In genomic region chr11:69758971-69759721, GRCm38 (mm10) we compare ENCODE assay signal across 8 mouse cellular contexts. TPM values are rescaled to one million over a fixed set of nuclear protein-coding genes. Genes with fewer than 3 reads are reported as not detected.
DNase-seq lines count a peak whose midpoint lies in the region; ATAC-seq and TF ChIP-seq lines count a peak whose summit lies in the region.

No protein-coding gene starts in this region.

- H3K27ac ChIP-seq in embryonic facial prominence, embryonic 10.5 days (replicated peaks), result peak overlapping the region; percentile 95
- H3K27ac ChIP-seq in intestine, postnatal 0 days (ENCODE audit: low read depth, low read length), result peak overlapping the region; percentile 96
- peak overlapping the region; percentile 98 for H3K27ac ChIP-seq in midbrain, embryonic 11.5 days (ENCODE audit: low read depth, low read length)

- H3K4me1 ChIP-seq in embryonic facial prominence, embryonic 10.5 days, result peaks cover 47% of the 10 kb centered on the region
- peaks cover 9% of the 10 kb centered on the region; the same call in 1 of the 2 replicates for H3K4me1 ChIP-seq in intestine, postnatal 0 days (replicated peaks; ENCODE audit: control insufficient read depth, insufficient read depth, low read length)
- H3K4me1 ChIP-seq in midbrain, embryonic 11.5 days (ENCODE audit: control insufficient read depth, insufficient read depth, low read length), result peaks cover 33% of the 10 kb centered on the region

- H3K4me3 ChIP-seq in embryonic facial prominence, embryonic 10.5 days, result peak overlapping the region; percentile 64
- peak overlapping the region; percentile 56 for H3K4me3 ChIP-seq in intestine, postnatal 0 days (ENCODE audit: low read depth, low read length)
- peak overlapping the region; percentile 48 for H3K4me3 ChIP-seq in midbrain, embryonic 11.5 days (ENCODE audit: low read depth, low read length)

- peak; percentile 74 to 79 for DNase-seq in spleen, adult 18-20 months
- no peak for DNase-seq in spleen, adult 12 weeks (ENCODE audit: low spot score)
- peak; percentile 95 for DNase-seq in embryonic facial prominence, embryonic 10.5 days (ENCODE audit: low spot score)
- peak; percentile 94 for DNase-seq in left cerebral cortex, postnatal 4 days
- DNase-seq in midbrain, embryonic 11.5 days (ENCODE audit: low spot score, missing footprints), result peak; percentile 98
- peak; percentile 70 to 74 for DNase-seq in spleen, postnatal 14 days (ENCODE audit: low spot score in 2 of 2)

- intact Hi-C loops in left cerebral cortex, postnatal 4 days (cut with DNase I), result loop anchor here (5.0 kb wide), 1 partner anchor 77 kb away; the partner anchor contains the start of gene Senp3

- no peak for TF ChIP-seq CTCF in intestine, postnatal 0 days (IDR thresholded peaks at IDR 0.05; ENCODE audit: low read depth)

- under 1% methylated on average over 37 of the region's 37 CpGs for WGBS in embryonic facial prominence, embryonic 10.5 days
- under 1% methylated on average over 37 of the region's 37 CpGs for WGBS in intestine, postnatal 0 days
- WGBS in midbrain, embryonic 11.5 days, result 0% methylated on average over 37 of the region's 37 CpGs

- peaks cover 13% of the 10 kb centered on the region; the same call in 1 of the 2 replicates for H3K36me3 ChIP-seq in embryonic facial prominence, embryonic 10.5 days (replicated peaks)
- H3K36me3 ChIP-seq in intestine, postnatal 0 days (ENCODE audit: control insufficient read depth, insufficient read depth), result no peaks in the 10 kb centered on the region
- no peaks in the 10 kb centered on the region for H3K36me3 ChIP-seq in midbrain, embryonic 11.5 days (ENCODE audit: control insufficient read depth, insufficient read depth, low read length)

- ATAC-seq in granulocyte monocyte progenitor cell, adult 5-6 weeks (replicated peaks; ENCODE audit: poor library complexity, severe bottlenecking), result peak; percentile 59
- ATAC-seq in intestine, postnatal 0 days, result peak; percentile 85
- ATAC-seq in midbrain, embryonic 11.5 days (ENCODE audit: low FRiP score), result peak; percentile 89

- no peaks in the 10 kb centered on the region for H3K9me3 ChIP-seq in embryonic facial prominence, embryonic 10.5 days
- H3K9me3 ChIP-seq in intestine, postnatal 0 days (ENCODE audit: control insufficient read depth), result no peaks in the 10 kb centered on the region
- H3K9me3 ChIP-seq in midbrain, embryonic 11.5 days (ENCODE audit: control insufficient read depth, low read length), result no peaks in the 10 kb centered on the region

- H3K4me2 ChIP-seq in intestine, postnatal 0 days (replicated peaks; ENCODE audit: low read depth), result peak overlapping the region; percentile 71
- peak overlapping the region; percentile 81 for H3K4me2 ChIP-seq in midbrain, embryonic 11.5 days

- peaks cover 4% of the 10 kb centered on the region; the same call in 1 of the 2 replicates for H3K27me3 ChIP-seq in embryonic facial prominence, embryonic 10.5 days (replicated peaks; ENCODE audit: low read depth, poor library complexity, severe bottlenecking)
- H3K27me3 ChIP-seq in intestine, postnatal 0 days (replicated peaks; ENCODE audit: control insufficient read depth, insufficient read depth, low read length), result no peaks in the 10 kb centered on the region
- no peaks in the 10 kb centered on the region for H3K27me3 ChIP-seq in midbrain, embryonic 11.5 days (ENCODE audit: control insufficient read depth, insufficient read depth, low read length)

- H3K9ac ChIP-seq in intestine, postnatal 0 days (ENCODE audit: low read depth, low read length), result peak overlapping the region; percentile 79
- peak overlapping the region; percentile 90 for H3K9ac ChIP-seq in midbrain, embryonic 11.5 days (ENCODE audit: low read length)

RNA-seq across cellular contexts. Expression of gene Polr2a, which starts 0.7 kb away (rescaled TPM):
- polyA plus RNA-seq in embryonic facial prominence, embryonic 10.5 days (2016; fragmentation: Nextera tagmentation; extraction: Ambion mirVana), result 31.3 and 34.9 TPM in 2 replicates
- 153 and 165 TPM in 2 replicates for total RNA-seq in granulocyte monocyte progenitor cell, adult 5-6 weeks (2014; fragmentation: Nextera tagmentation)
- total RNA-seq in granulocyte monocyte progenitor cell, adult 5-6 weeks (2017), result 30.2 and 38.5 TPM in 2 replicates
- 13.3 and 14.0 TPM in 2 replicates for polyA plus RNA-seq in intestine, postnatal 0 days (2015; fragmentation: Nextera tagmentation; extraction: Ambion mirVana)
- total RNA-seq in left cerebral cortex, postnatal 4 days (2021), result 10 to 100 TPM; 49.6 to 54.6 TPM
- 52.4 and 54.1 TPM in 2 replicates for polyA plus RNA-seq in midbrain, embryonic 11.5 days (2014; fragmentation: Nextera tagmentation; extraction: Ambion mirVana)

RNA-seq across cellular contexts. Expression of gene Slc35g3, which starts 2.6 kb away (rescaled TPM):
- 0.12 TPM in 1 of 2 replicates, not detected in the other for polyA plus RNA-seq in embryonic facial prominence, embryonic 10.5 days (2016; fragmentation: Nextera tagmentation; extraction: Ambion mirVana)
- total RNA-seq in granulocyte monocyte progenitor cell, adult 5-6 weeks (2014; fragmentation: Nextera tagmentation), result not detected in 2 replicates
- total RNA-seq in granulocyte monocyte progenitor cell, adult 5-6 weeks (2017), result not detected in 2 replicates
- polyA plus RNA-seq in intestine, postnatal 0 days (2015; fragmentation: Nextera tagmentation; extraction: Ambion mirVana), result 0.09 and 0.12 TPM in 2 replicates
- not detected for total RNA-seq in left cerebral cortex, postnatal 4 days (2021)
- polyA plus RNA-seq in midbrain, embryonic 11.5 days (2014; fragmentation: Nextera tagmentation; extraction: Ambion mirVana), result not detected in 2 replicates

RNA-seq across cellular contexts. Expression of gene Zbtb4, which starts 6.6 kb away (rescaled TPM):
- polyA plus RNA-seq in embryonic facial prominence, embryonic 10.5 days (2016; fragmentation: Nextera tagmentation; extraction: Ambion mirVana), result 0.55 and 1.0 TPM in 2 replicates
- 1.8 and 2.1 TPM in 2 replicates for total RNA-seq in granulocyte monocyte progenitor cell, adult 5-6 weeks (2014; fragmentation: Nextera tagmentation)
- 0.26 and 0.43 TPM in 2 replicates for total RNA-seq in granulocyte monocyte progenitor cell, adult 5-6 weeks (2017)
- polyA plus RNA-seq in intestine, postnatal 0 days (2015; fragmentation: Nextera tagmentation; extraction: Ambion mirVana), result 2.1 and 2.4 TPM in 2 replicates
- 10 to 100 TPM; 47.9 to 52.5 TPM for total RNA-seq in left cerebral cortex, postnatal 4 days (2021)
- polyA plus RNA-seq in midbrain, embryonic 11.5 days (2014; fragmentation: Nextera tagmentation; extraction: Ambion mirVana), result 0.90 and 0.91 TPM in 2 replicates

RNA-seq across cellular contexts. Expression of gene Chrnb1, which starts 36.6 kb away (rescaled TPM):
- 1.4 and 2.3 TPM in 2 replicates for polyA plus RNA-seq in embryonic facial prominence, embryonic 10.5 days (2016; fragmentation: Nextera tagmentation; extraction: Ambion mirVana)
- total RNA-seq in granulocyte monocyte progenitor cell, adult 5-6 weeks (2014; fragmentation: Nextera tagmentation), result not detected in 2 replicates
- 0.82 TPM in 1 of 2 replicates, not detected in the other for total RNA-seq in granulocyte monocyte progenitor cell, adult 5-6 weeks (2017)
- polyA plus RNA-seq in intestine, postnatal 0 days (2015; fragmentation: Nextera tagmentation; extraction: Ambion mirVana), result 2.4 and 2.8 TPM in 2 replicates
- 1 to 10 TPM in 1 of 2 experiments, under 1 TPM in 1; 0.48 to 1.5 TPM for total RNA-seq in left cerebral cortex, postnatal 4 days (2021)
- 0.67 and 0.79 TPM in 2 replicates for polyA plus RNA-seq in midbrain, embryonic 11.5 days (2014; fragmentation: Nextera tagmentation; extraction: Ambion mirVana)

RNA-seq across cellular contexts. Expression of gene Fgf11, which starts 42.5 kb away (rescaled TPM):
- polyA plus RNA-seq in embryonic facial prominence, embryonic 10.5 days (2016; fragmentation: Nextera tagmentation; extraction: Ambion mirVana), result 0.91 and 0.93 TPM in 2 replicates
- 1.6 and 2.9 TPM in 2 replicates for total RNA-seq in granulocyte monocyte progenitor cell, adult 5-6 weeks (2014; fragmentation: Nextera tagmentation)
- not detected in 2 replicates for total RNA-seq in granulocyte monocyte progenitor cell, adult 5-6 weeks (2017)
- 0.18 and 0.38 TPM in 2 replicates for polyA plus RNA-seq in intestine, postnatal 0 days (2015; fragmentation: Nextera tagmentation; extraction: Ambion mirVana)
- 10 to 100 TPM; 25.2 to 29.6 TPM for total RNA-seq in left cerebral cortex, postnatal 4 days (2021)
- polyA plus RNA-seq in midbrain, embryonic 11.5 days (2014; fragmentation: Nextera tagmentation; extraction: Ambion mirVana), result 1.3 and 1.5 TPM in 2 replicates
